Mouse (Mus musculus) olfactory bulb, adult 2 months (tissue): Measurements from ENCODE around the gene Axdnd1.

Source experiments
- CTCF ChIP-seq: fragments of 200-500 bp; IDR thresholded peaks from 2 replicates; pipeline ENCODE4 v1.5.1; 2012; ENCODE audit warnings: low read depth, mild to moderate bottlenecking, low read length, moderate library complexity; ENCODE audit not compliant: insufficient read depth
- POLR2A ChIP-seq: fragments of 200-500 bp; IDR thresholded peaks from 2 replicates; pipeline ENCODE4 v1.6.1; 2012; ENCODE audit warnings: mild to moderate bottlenecking, low read depth, low read length, moderate library complexity; ENCODE audit not compliant: insufficient read depth

DNA sequence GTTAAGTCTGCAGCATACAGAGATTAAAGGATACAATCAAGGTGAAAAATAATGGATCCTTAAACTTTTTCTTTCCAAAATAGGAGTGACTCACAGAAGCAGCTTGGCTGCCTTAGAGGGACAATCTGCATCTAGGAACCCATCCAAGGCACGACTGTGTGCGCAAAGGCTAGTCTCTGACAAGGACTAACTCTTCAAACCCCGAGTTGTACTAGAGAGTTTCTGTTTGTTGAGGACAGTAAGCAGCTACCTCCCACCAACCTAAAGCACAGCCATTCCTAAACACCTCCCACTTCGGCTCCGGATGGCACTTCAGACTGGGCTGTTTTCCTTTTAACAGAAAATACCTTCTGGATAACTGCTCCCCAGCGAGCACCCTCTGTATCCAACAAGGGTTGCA, 21.8 kb upstream of the Axdnd1 start:
- no peak for TF ChIP-seq POLR2A
- TF ChIP-seq CTCF = no peak
